Mouse (Mus musculus) liver, adult 2 months (tissue): Measurements from ENCODE around the gene Mrps14.

Source experiments
- CTCF ChIP-seq: fragments of 200-500 bp; IDR thresholded peaks from 2 replicates; pipeline ENCODE4 v1.5.1; 2011; ENCODE audit warnings: low read depth, low read length, control low read depth
- POLR2A ChIP-seq: fragments of 200-500 bp; IDR thresholded peaks from 2 replicates; pipeline ENCODE4 v1.6.1; 2011; ENCODE audit warnings: low read length, control low read depth; ENCODE audit not compliant: insufficient read depth; ENCODE audit errors: extremely low read depth

GRCm38 (mm10) chr1:160224093-160224492, 29.1 kb downstream of the Mrps14 start:
- TF ChIP-seq CTCF (no peak), POLR2A (no peak)
